ENCODE assay signal across 35 mouse cellular contexts in genomic region chr7:57100065-57100464, GRCm38 (mm10).
"Had no signal": no experiment of that assay in that cellular context is flagged by ENCODE, and none has a peak within 500 bp of the region (broad histone marks: within the 10 kb centered on the region; RNA-seq: fewer than 3 reads in every experiment).

No protein-coding gene starts in this region.

- H3K36me3 ChIP-seq: heart, embryonic 12.5 days; heart, embryonic 13.5 days; heart, embryonic 15.5 days; hindbrain, embryonic 10.5 days; hindbrain, embryonic 12.5 days; hindbrain, embryonic 13.5 days; hindbrain, embryonic 15.5 days; intestine, embryonic 15.5 days; kidney, embryonic 15.5 days had no signal

- H3K4me3 ChIP-seq: heart, embryonic 12.5 days; heart, embryonic 13.5 days; heart, embryonic 15.5 days; hindbrain, embryonic 10.5 days; hindbrain, embryonic 12.5 days; hindbrain, embryonic 13.5 days; hindbrain, embryonic 15.5 days; intestine, embryonic 15.5 days; kidney, embryonic 15.5 days; layer of hippocampus, adult 2 months; left cerebral cortex, adult 2 months had no signal

- H3K4me1 ChIP-seq: heart, embryonic 12.5 days; heart, embryonic 13.5 days; heart, embryonic 15.5 days; hindbrain, embryonic 10.5 days; hindbrain, embryonic 12.5 days; hindbrain, embryonic 13.5 days; hindbrain, embryonic 15.5 days; intestine, embryonic 15.5 days; kidney, embryonic 15.5 days had no signal

- H3K27ac ChIP-seq: heart, embryonic 13.5 days; heart, embryonic 15.5 days; hindbrain, embryonic 10.5 days; hindbrain, embryonic 12.5 days; hindbrain, embryonic 13.5 days; hindbrain, embryonic 14.5 days; hindbrain, embryonic 15.5 days; hindbrain, postnatal 0 days; intestine, embryonic 15.5 days; kidney, embryonic 15.5 days; kidney, postnatal 0 days; layer of hippocampus, adult 2 months; left cerebral cortex, adult 2 months had no signal

- H3K9me3 ChIP-seq: heart, embryonic 12.5 days; heart, embryonic 13.5 days; heart, embryonic 15.5 days; hindbrain, embryonic 10.5 days; hindbrain, embryonic 12.5 days; hindbrain, embryonic 13.5 days; hindbrain, embryonic 15.5 days; intestine, embryonic 15.5 days; kidney, embryonic 15.5 days had no signal

- H3K4me2 ChIP-seq: heart, embryonic 11.5 days; heart, embryonic 12.5 days; heart, embryonic 13.5 days; heart, embryonic 15.5 days; hindbrain, embryonic 12.5 days; hindbrain, embryonic 13.5 days; hindbrain, embryonic 14.5 days; hindbrain, embryonic 15.5 days; intestine, embryonic 15.5 days; kidney, embryonic 15.5 days had no signal

- H3K27me3 ChIP-seq: heart, embryonic 12.5 days; heart, embryonic 13.5 days; heart, embryonic 15.5 days; hindbrain, embryonic 12.5 days; hindbrain, embryonic 13.5 days; hindbrain, embryonic 15.5 days; intestine, embryonic 15.5 days; kidney, embryonic 15.5 days had no signal

- H3K9ac ChIP-seq: heart, embryonic 12.5 days; heart, embryonic 13.5 days; heart, embryonic 15.5 days; hindbrain, embryonic 12.5 days; hindbrain, embryonic 13.5 days; hindbrain, embryonic 14.5 days; hindbrain, embryonic 15.5 days; intestine, embryonic 15.5 days; kidney, embryonic 15.5 days had no signal

- DNase-seq: heart, postnatal 10 days; heart, postnatal 14 days; heart, postnatal 36 days; heart, postnatal 4 days; kidney, adult 11 months; kidney, adult 18-20 months; kidney, adult 2 months; kidney, adult 8-10 months; kidney, adult 9 months; kidney, postnatal 10 days; kidney, postnatal 14 days; kidney, postnatal 25 days; kidney, postnatal 36 days; kidney, postnatal 4 days; layer of hippocampus, adult 9-11 months; layer of hippocampus, postnatal 36 days had no signal

- ATAC-seq: hindbrain, embryonic 16.5 days; hindbrain, postnatal 0 days; inflammation-experienced regulatory T-cells, adult 6 months; intestine, embryonic 15.5 days; intestine, embryonic 16.5 days; intestine, postnatal 0 days had no signal
